Mouse (Mus musculus): Measurements from ENCODE around the gene Rps21.

- TF ChIP-seq CTCF (IDR thresholded peaks at IDR 0.05; ENCODE audit: control insufficient read depth, insufficient read depth, insufficient replicate concordance, low read depth, low read length), result no peak
- TF ChIP-seq POLR2A (IDR thresholded peaks at IDR 0.05; ENCODE audit: control insufficient read depth, low read depth, low read length), result no peak
Observed at GRCm38 (mm10) chr2:180267955-180268354, 10.8 kb downstream of the Rps21 start.

Data from testis, adult 2 months (tissue).